Mouse (Mus musculus) thymus, adult 2 months (tissue): ENCODE results near the gene Tmx2. TPM values are rescaled to one million over a fixed set of nuclear protein-coding genes. Genes with fewer than 3 reads are reported as not detected.

Experiments used
- DNase-seq: peaks from one replicate; pipeline ENCODE4 v3.0.0; 2021
- H3K27ac ChIP-seq: fragments of 200-500 bp; 2 replicates; pipeline ENCODE4 v1.5.1; 2012; ENCODE audit warnings: low read length, control low read depth; ENCODE audit not compliant: control insufficient read depth, insufficient read depth
- H3K27me3 ChIP-seq: fragments of 200-500 bp; 2 replicates; pipeline ENCODE4 v1.6.1; 2012; ENCODE audit warnings: mild to moderate bottlenecking, low read length, moderate library complexity, mixed read lengths; ENCODE audit not compliant: control insufficient read depth, insufficient read depth
- H3K36me3 ChIP-seq: fragments of 200-500 bp; 2 replicates; pipeline ENCODE4 v1.6.1; 2012; ENCODE audit warnings: mild to moderate bottlenecking, low read length, moderate library complexity; ENCODE audit not compliant: control insufficient read depth, insufficient read depth
- H3K4me1 ChIP-seq: fragments of 200-500 bp; replicated peaks from 2 replicates; pipeline ENCODE4 v1.6.1; 2012; ENCODE audit warnings: low read length; ENCODE audit not compliant: control insufficient read depth, insufficient read depth
- H3K4me3 ChIP-seq: fragments of 200-500 bp; 2 replicates; pipeline ENCODE4 v1.5.1; 2012; ENCODE audit warnings: mild to moderate bottlenecking, low read length, control low read depth, moderate library complexity; ENCODE audit not compliant: control insufficient read depth, insufficient read depth
- CTCF ChIP-seq: fragments of 200-500 bp; IDR thresholded peaks from 2 replicates; pipeline ENCODE4 v1.5.1; 2012; ENCODE audit warnings: mild to moderate bottlenecking, control low read depth, low read length, moderate library complexity, borderline replicate concordance; ENCODE audit not compliant: control insufficient read depth, poor library complexity, insufficient read depth; ENCODE audit errors: extremely low read depth
- POLR2A ChIP-seq: fragments of 200-500 bp; IDR thresholded peaks from 2 replicates; pipeline ENCODE4 v1.6.1; 2012; ENCODE audit warnings: mild to moderate bottlenecking, low read length, control low read depth, moderate library complexity; ENCODE audit not compliant: control insufficient read depth, poor library complexity, insufficient read depth; ENCODE audit errors: extremely low read depth
- WGBS: fragments of 180-500 bp; shearing (Covaris S2); methylation state at CpG from one replicate; pipeline ENCODE4 v1.1.7; 2018; 5-methylcytosine and 5-hydroxymethylcytosine counted together
- polyA plus RNA-seq: library from polyadenylated mRNA; depleted of rRNA; stranded (reverse); fragments of >200 nt; gene quantifications from 2 replicates; pipeline ENCODE4 v1.2.3, GENCODE M21; 2012

The Tmx2 gene
- polyA plus RNA-seq, 1 experiment: 53.8 TPM

- DNase-seq: no peak
- WGBS: 96% methylated on average over 2 of the region's 2 CpGs
- H3K4me3 ChIP-seq: no peak overlapping the region
- TF ChIP-seq CTCF: no peak
- no peak for TF ChIP-seq POLR2A
- no peaks in the 10 kb centered on the region for H3K27me3 ChIP-seq
- peaks cover 16% of the 10 kb centered on the region for H3K36me3 ChIP-seq
- no peak overlapping the region for H3K27ac ChIP-seq
- peaks cover 4% of the 10 kb centered on the region for H3K4me1 ChIP-seq
These were observed 41.8 kb upstream of the Tmx2 start for GRCm38 (mm10) chr2:84720718-84721117.

DNA sequence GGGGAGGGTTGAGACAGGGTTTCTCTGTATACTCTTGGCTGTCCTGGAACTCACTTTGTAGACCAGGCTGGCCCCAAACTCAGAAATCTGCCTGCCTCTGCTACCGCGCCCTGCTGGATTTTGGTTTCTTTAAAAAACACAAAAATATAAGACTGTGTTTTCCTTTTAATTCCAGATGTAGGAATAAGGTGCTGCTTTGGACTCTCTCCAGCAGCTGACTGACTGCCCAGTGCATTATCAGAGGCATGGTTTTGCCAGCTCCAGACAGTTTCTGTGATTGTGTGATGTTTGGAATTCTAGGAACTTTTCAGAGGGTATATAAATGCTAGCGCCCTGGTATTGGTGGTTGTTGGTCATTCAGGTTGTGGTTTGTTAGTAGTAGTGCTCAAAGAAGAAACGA, 38.4 kb upstream of the Tmx2 start:
- no peak overlapping the region for H3K4me3 ChIP-seq
- H3K36me3 ChIP-seq: no peaks in the 10 kb centered on the region
- H3K4me1 ChIP-seq: peaks cover 3% of the 10 kb centered on the region
- WGBS: 95% methylated on average over 4 of the region's 4 CpGs
- no peak overlapping the region for H3K27ac ChIP-seq
- no peak for DNase-seq
- no peaks in the 10 kb centered on the region for H3K27me3 ChIP-seq
- TF ChIP-seq CTCF (no peak), POLR2A (no peak)

- Histone ChIP-seq H3K27ac (no peak overlapping the region; the same call in 1 of the 2 replicates), H3K4me3 (peak overlapping the region; percentile 75; the same call in 1 of the 2 replicates), H3K4me1 (peaks cover 3% of the 10 kb centered on the region), H3K27me3 (no peaks in the 10 kb centered on the region), H3K36me3 (no peaks in the 10 kb centered on the region)
- TF ChIP-seq CTCF (no peak), POLR2A (no peak)
- no peak for DNase-seq
- WGBS: 26% methylated on average over 9 of the region's 9 CpGs
These were observed 37.7 kb upstream of the Tmx2 start for GRCm38 (mm10) chr2:84716423-84717355.

DNA sequence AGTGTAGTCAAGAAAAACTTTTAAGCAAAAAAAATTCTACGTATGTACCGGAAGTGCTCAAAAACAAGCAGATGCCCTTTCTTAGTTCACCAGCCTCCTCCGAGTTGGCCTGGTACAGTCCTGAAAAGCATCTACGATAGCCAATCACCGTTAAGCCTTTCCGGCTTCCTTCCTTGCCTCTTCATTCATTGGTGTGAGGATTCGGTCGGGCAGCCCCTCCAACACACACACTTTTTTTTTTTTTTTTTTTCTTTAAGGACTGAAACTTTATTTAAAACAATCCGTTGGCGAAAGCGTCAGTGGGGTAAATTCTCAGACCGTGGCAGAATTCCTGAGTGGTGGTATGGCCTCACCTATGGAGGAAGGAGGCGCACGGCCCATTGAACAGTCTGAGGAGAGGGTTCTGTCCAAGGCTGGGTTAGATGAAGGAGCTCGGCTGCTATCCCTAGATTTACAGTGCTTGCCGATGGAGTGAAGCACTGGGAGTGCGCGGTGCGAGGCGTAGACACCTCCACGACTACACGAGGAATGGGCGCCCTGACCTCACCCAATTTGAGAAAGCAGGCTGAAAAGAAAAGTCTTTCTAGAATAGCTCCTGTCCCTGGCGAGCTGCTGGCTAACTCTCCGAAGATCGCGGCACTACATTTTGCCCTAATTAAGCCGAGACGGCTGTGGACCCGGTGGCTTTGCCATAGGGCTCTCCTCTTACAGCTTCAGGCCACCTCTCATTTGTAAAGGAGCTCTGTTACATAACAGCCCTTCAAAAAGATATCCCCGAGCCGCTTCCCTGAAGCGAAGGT, 36.8 kb upstream of the Tmx2 start:
- peaks cover 3% of the 10 kb centered on the region for H3K4me1 ChIP-seq
- WGBS: under 1% methylated on average over 33 of the region's 33 CpGs
- no peaks in the 10 kb centered on the region for H3K27me3 ChIP-seq
- H3K27ac ChIP-seq: peak overlapping the region; percentile 65
- peaks cover 1% of the 10 kb centered on the region; the same call in 1 of the 2 replicates for H3K36me3 ChIP-seq
- no peak for TF ChIP-seq CTCF
- no peak for TF ChIP-seq POLR2A
- peak overlapping the region; percentile 75 for H3K4me3 ChIP-seq
- peak; percentile 80 for DNase-seq

DNA sequence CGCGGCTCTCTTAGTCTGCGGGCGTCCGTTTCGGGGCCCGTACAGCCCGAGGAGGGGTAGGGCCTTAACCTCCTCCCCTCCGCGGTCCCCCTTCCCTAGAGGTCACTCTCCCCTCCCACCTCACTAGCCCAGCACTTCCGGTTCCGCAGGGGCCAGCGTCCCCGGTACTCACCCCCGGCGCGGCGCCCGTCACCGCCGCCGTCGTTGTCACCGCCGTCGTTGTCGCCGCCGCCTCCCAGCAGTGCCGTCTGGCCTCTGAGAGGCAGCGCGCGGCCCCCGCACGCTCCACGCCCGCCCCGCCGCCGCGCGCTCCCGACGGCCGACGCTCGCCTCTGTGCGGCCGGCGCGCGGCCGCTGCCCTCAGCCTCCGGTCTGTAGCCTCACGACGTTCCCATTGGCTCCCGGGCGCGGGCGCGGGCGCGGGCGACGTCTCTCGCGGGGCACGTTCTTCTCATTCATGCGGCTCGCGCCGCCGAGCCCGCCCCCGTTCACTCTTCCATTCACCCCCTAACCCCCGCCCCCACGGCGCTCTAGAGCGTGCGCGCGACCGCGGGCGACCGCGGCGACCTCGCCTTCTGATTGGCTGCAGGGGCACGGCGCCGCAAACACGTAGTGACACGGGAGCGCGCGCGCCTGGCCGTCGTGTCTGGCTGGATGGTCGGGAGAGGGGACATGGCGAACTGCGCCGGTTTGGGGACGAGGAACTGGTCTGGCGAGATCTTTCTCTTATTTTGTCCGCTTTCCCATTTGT, 36.0 kb upstream of the Tmx2 start, which contains the start of gene Zdhhc5:
Gene Zdhhc5, minus strand, starts transcription at position 370 of the 751 bp plus-strand sequence.
- H3K36me3 ChIP-seq: peaks cover 8% of the 10 kb centered on the region; the same call in 1 of the 2 replicates
- H3K27me3 ChIP-seq: no peaks in the 10 kb centered on the region
- H3K4me1 ChIP-seq: peaks cover 3% of the 10 kb centered on the region
- peak within 1 kb of the TSS; percentile 65 for H3K27ac ChIP-seq
- TF ChIP-seq CTCF (peak; percentile 46), POLR2A (peak; percentile 67)
- peak within 1 kb of the TSS; percentile 82 for H3K4me3 ChIP-seq
- 1% methylated on average over 106 of the region's 107 CpGs for WGBS
- DNase-seq: peak; percentile 99
